Mouse (Mus musculus): ENCODE measurements around the gene Pmel. TPM values are rescaled to one million over a fixed set of nuclear protein-coding genes. Genes with fewer than 3 reads are reported as not detected.
"Not testable (repeated sequence)": the region's sequence is repeated elsewhere in the genome, so short reads cannot be mapped to it uniquely, and the experiment has no call there.

Pmel gene
- polyA plus RNA-seq, 1 experiment from 2014 or later: 2.5 TPM

GRCm38 (mm10) chr10:128704491-128705316 lies 709 bp downstream of the Pmel start, which contains the start of gene Cdk2:
Gene Cdk2, minus strand, starts transcription at chr10:128705031.
- under 1% methylated on average over 62 of the region's 62 CpGs for WGBS
- ATAC-seq (replicated peaks; ENCODE audit: insufficient number of reproducible peaks, insufficient read depth, low FRiP score, low read depth): peak; percentile 92

DNA sequence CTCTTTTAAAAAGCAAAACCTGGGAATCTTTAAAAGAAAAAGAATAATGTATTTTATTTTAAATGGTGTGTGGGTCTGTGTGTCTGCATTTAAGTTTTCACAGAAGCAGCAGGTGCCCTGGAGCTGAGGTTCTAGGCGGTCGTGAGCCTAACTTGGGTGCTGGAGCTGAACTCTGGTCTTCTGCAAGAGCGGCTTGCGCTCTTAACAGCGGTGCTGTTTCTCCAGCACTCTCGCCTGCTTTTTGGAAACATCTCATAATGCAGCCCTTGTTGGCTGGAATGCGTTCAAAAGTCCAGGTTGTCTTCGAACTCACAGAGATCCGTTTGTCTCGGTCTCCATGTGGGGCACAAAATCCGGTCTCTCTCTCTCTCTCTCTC lies 1.3 kb downstream of the Pmel start:
- H3K4me3 ChIP-seq: peak overlapping the region; percentile 81
- H3K27me3 ChIP-seq: no peaks in the 10 kb centered on the region
- 12% methylated on average over 11 of the region's 11 CpGs for WGBS
- H3K9ac ChIP-seq: peak overlapping the region; percentile 66
- no peaks in the 10 kb centered on the region for H3K9me3 ChIP-seq (replicated peaks)
- peaks cover 25% of the 10 kb centered on the region for H3K4me1 ChIP-seq (replicated peaks)
- peaks cover 16% of the 10 kb centered on the region for H3K36me3 ChIP-seq
- peak overlapping the region; percentile 74 for H3K4me2 ChIP-seq
- ATAC-seq (replicated peaks; ENCODE audit: insufficient number of reproducible peaks, insufficient read depth, low FRiP score, low read depth): no peak
- H3K27ac ChIP-seq: peak overlapping the region; percentile 61

More at GRCm38 (mm10) chr10:128704491-128705316, 709 bp downstream of the Pmel start, which contains the start of gene Cdk2:
- peak within 1 kb of the TSS; percentile 98 for H3K27ac ChIP-seq
- H3K4me1 ChIP-seq (replicated peaks): peaks cover 27% of the 10 kb centered on the region
- no peaks in the 10 kb centered on the region for H3K27me3 ChIP-seq
- H3K9me3 ChIP-seq (replicated peaks): no peaks in the 10 kb centered on the region
- H3K4me3 ChIP-seq: peak within 1 kb of the TSS; percentile 81
- peak within 1 kb of the TSS; percentile 74 for H3K4me2 ChIP-seq
- peak within 1 kb of the TSS; percentile 81 for H3K9ac ChIP-seq
- H3K36me3 ChIP-seq: peaks cover 16% of the 10 kb centered on the region

GRCm38 (mm10) chr10:128711318-128711717 lies 7.3 kb downstream of the Pmel start:
- H3K9me3 ChIP-seq (replicated peaks); H3K27me3 ChIP-seq: not testable (repeated sequence)
- WGBS: 87% methylated on average over 7 of the region's 7 CpGs

DNA sequence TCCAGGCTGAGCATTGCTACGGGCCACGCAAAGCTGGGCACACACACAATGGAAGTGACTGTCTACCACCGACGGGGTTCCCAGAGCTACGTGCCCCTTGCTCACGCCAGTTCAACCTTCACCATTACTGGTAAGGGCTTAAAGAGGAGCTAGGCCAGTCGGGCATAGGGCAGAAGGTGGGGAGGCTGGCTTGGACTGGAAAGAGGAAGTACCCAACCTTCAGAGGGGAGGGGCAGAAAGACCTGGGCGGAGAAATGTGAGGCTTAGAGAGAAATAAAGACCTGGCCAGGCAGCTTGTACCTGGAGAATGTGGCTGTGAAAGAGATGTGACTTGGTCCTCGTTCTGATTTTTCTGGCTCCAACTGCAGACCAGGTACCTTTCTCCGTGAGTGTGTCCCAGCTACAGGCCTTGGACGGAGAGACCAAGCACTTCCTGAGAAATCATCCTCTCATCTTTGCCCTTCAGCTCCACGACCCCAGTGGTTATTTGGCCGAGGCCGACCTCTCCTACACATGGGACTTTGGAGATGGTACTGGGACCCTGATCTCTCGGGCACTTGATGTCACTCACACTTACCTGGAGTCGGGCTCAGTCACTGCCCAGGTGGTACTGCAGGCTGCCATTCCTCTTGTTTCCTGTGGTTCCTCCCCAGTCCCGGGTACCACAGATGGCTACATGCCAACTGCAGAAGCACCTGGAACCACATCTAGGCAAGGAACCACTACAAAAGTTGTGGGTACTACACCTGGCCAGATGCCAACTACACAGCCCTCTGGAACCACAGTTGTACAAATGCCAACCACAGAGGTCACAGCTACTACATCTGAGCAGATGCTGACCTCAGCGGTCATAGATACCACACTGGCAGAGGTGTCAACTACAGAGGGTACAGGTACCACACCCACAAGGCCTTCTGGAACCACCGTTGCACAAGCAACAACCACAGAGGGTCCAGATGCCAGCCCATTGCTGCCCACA lies 11.9 kb downstream of the Pmel start:
- no peak overlapping the region for H3K4me3 ChIP-seq
- H3K4me2 ChIP-seq: no peak overlapping the region
- no peak overlapping the region for H3K9ac ChIP-seq
- H3K36me3 ChIP-seq: no peaks in the 10 kb centered on the region
- ATAC-seq (replicated peaks; ENCODE audit: insufficient number of reproducible peaks, insufficient read depth, low FRiP score, low read depth): 0 out of 2 replicates have a peak, but pooled peaks have one; percentile 47
- 79% methylated on average over 19 of the region's 19 CpGs for WGBS
- H3K27ac ChIP-seq: no peak overlapping the region
- no peaks in the 10 kb centered on the region for H3K9me3 ChIP-seq (replicated peaks)
- H3K27me3 ChIP-seq: no peaks in the 10 kb centered on the region
- H3K4me1 ChIP-seq (replicated peaks): no peaks in the 10 kb centered on the region

More at GRCm38 (mm10) chr10:128711318-128711717, 7.3 kb downstream of the Pmel start:
- not testable (repeated sequence) for H3K4me3 ChIP-seq; H3K27ac ChIP-seq; H3K9ac ChIP-seq; H3K4me1 ChIP-seq (replicated peaks); H3K36me3 ChIP-seq; ATAC-seq (replicated peaks; ENCODE audit: insufficient number of reproducible peaks, insufficient read depth, low FRiP score, low read depth); H3K4me2 ChIP-seq

DNA sequence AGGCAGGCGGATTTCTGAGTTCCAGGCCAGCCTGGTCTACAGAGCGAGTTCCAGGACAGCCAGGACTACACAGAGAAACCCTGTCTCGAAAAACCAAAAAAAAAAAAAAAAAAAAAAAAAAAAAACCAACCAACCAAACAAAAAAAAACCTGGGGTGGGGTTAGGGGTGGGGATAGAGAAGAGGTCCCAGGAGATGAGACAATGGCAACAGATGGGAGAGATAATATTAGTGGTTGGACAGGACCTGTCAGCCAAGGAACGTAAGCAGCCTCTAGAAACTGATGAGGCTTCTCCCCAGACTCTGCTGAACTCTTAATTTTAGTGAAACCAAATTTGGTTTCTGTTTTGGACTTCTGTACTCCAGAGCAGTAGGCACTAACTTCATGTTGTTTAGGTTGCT lies 21.5 kb downstream of the Pmel start:
- WGBS: 73% methylated on average over 4 of the region's 4 CpGs
- not testable (repeated sequence) for H3K27me3 ChIP-seq; H3K27ac ChIP-seq; H3K9ac ChIP-seq; H3K4me1 ChIP-seq (replicated peaks); H3K4me3 ChIP-seq; H3K9me3 ChIP-seq (replicated peaks); H3K4me2 ChIP-seq; ATAC-seq (replicated peaks; ENCODE audit: insufficient number of reproducible peaks, insufficient read depth, low FRiP score, low read depth); H3K36me3 ChIP-seq

GRCm38 (mm10) chr10:128728059-128728458 lies 24.1 kb downstream of the Pmel start:
- no peak for ATAC-seq (replicated peaks; ENCODE audit: insufficient number of reproducible peaks, insufficient read depth, low FRiP score, low read depth)
- WGBS: 80% methylated on average over 5 of the region's 5 CpGs
- H3K4me2 ChIP-seq: no peak overlapping the region

DNA sequence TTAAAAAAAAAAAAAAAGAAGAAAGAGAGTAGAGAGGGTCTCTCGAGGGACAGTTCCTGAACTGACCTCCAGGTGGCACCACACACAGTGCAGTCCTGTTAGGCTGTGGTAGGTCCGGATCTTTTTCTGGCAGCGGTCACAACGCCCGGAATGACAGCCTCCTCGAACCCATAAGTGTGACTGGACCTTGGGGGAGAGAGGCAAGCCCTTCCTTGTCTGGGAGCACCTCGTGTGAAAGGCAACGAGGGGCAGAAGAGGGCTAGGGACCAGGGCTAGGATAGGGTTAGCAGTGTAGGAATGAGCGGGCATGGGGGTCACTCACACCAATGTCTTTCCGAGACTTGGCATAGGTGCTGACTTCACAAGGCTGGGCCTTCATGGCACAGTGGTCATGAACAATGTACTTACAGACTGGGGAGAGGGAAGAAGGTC lies 27.0 kb downstream of the Pmel start:
- WGBS: 16% methylated on average over 10 of the region's 10 CpGs
- Histone ChIP-seq H3K9ac (0 out of 2 replicates have a peak overlapping the region, but pooled peaks have one; percentile 14), H3K4me3 (0 out of 2 replicates have a peak overlapping the region, but pooled peaks have one; percentile 5), H3K36me3 (no peaks in the 10 kb centered on the region; the same call in 1 of the 2 replicates), H3K4me2 (peak overlapping the region; percentile 48; the same call in 1 of the 2 replicates), H3K27me3 (no peaks in the 10 kb centered on the region), H3K4me1 (replicated peaks) (peaks cover 2% of the 10 kb centered on the region; the same call in 1 of the 2 replicates), H3K27ac (no peak overlapping the region), H3K9me3 (replicated peaks) (no peaks in the 10 kb centered on the region)
- ATAC-seq (replicated peaks; ENCODE audit: insufficient number of reproducible peaks, insufficient read depth, low FRiP score, low read depth): 0 out of 2 replicates have a peak, but pooled peaks have one; percentile 53

More at GRCm38 (mm10) chr10:128728059-128728458, 24.1 kb downstream of the Pmel start:
- no peak overlapping the region for H3K4me3 ChIP-seq
- H3K4me1 ChIP-seq (replicated peaks): peaks cover 2% of the 10 kb centered on the region; the same call in 1 of the 2 replicates
- H3K9me3 ChIP-seq (replicated peaks): no peaks in the 10 kb centered on the region
- no peak overlapping the region for H3K9ac ChIP-seq
- no peaks in the 10 kb centered on the region; the same call in 1 of the 2 replicates for H3K36me3 ChIP-seq
- H3K27ac ChIP-seq: no peak overlapping the region
- H3K27me3 ChIP-seq: no peaks in the 10 kb centered on the region

GRCm38 (mm10) chr10:128731992-128732391 lies 28.0 kb downstream of the Pmel start:
- Histone ChIP-seq H3K27me3 (no peaks in the 10 kb centered on the region), H3K4me3 (no peak overlapping the region), H3K27ac (no peak overlapping the region), H3K9me3 (replicated peaks) (no peaks in the 10 kb centered on the region), H3K4me1 (replicated peaks) (peaks cover 2% of the 10 kb centered on the region; the same call in 1 of the 2 replicates), H3K4me2 (no peak overlapping the region), H3K9ac (no peak overlapping the region), H3K36me3 (no peaks in the 10 kb centered on the region; the same call in 1 of the 2 replicates)
- ATAC-seq (replicated peaks; ENCODE audit: insufficient number of reproducible peaks, insufficient read depth, low FRiP score, low read depth): no peak

- Histone ChIP-seq H3K4me3 (peak overlapping the region; percentile 35), H3K9me3 (replicated peaks) (no peaks in the 10 kb centered on the region), H3K4me2 (peak overlapping the region; percentile 48), H3K4me1 (replicated peaks) (peaks cover 1% of the 10 kb centered on the region), H3K27me3 (no peaks in the 10 kb centered on the region), H3K9ac (no peak overlapping the region), H3K27ac (no peak overlapping the region), H3K36me3 (no peaks in the 10 kb centered on the region; the same call in 1 of the 2 replicates)
- WGBS: 8% methylated on average over 15 of the region's 15 CpGs
- ATAC-seq (replicated peaks; ENCODE audit: insufficient number of reproducible peaks, insufficient read depth, low FRiP score, low read depth): 0 out of 2 replicates have a peak, but pooled peaks have one; percentile 50
These were observed 33.4 kb downstream of the Pmel start for GRCm38 (mm10) chr10:128737435-128737834.

- H3K9me3 ChIP-seq (replicated peaks): no peaks in the 10 kb centered on the region
- H3K36me3 ChIP-seq: no peaks in the 10 kb centered on the region
- peaks cover 24% of the 10 kb centered on the region for H3K4me1 ChIP-seq (replicated peaks)
- H3K27ac ChIP-seq: no peak overlapping the region
- ATAC-seq (replicated peaks; ENCODE audit: insufficient number of reproducible peaks, insufficient read depth, low FRiP score, low read depth): no peak
- no peak overlapping the region for H3K9ac ChIP-seq
- H3K4me3 ChIP-seq: no peak overlapping the region
- no peaks in the 10 kb centered on the region for H3K27me3 ChIP-seq
- 40% methylated on average over 2 of the region's 2 CpGs for WGBS
- no peak overlapping the region for H3K4me2 ChIP-seq
These were observed 36.3 kb downstream of the Pmel start for GRCm38 (mm10) chr10:128740296-128740695.

DNA sequence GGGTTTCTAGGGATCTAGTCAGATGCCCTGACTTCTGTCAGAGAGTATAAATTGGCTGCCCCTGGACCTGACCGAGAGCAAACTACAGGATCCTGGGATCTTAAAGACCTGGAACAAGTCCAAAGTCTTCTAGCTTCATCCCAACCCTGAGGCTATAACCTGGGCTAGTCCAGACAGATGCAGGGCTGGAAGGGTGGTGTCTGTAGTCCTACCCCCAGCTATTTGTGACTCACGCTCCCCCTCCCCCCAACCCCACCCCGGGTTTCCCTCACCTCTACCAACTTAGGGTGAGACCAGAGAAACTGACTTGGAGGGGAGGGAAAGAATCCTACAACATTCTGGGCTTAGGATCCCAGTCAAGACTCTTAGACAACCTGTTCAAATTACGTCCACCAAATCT lies 38.6 kb downstream of the Pmel start:
- Histone ChIP-seq H3K36me3 (no peaks in the 10 kb centered on the region), H3K4me3 (peak overlapping the region; percentile 66), H3K4me2 (peak overlapping the region; percentile 88), H3K9me3 (replicated peaks) (no peaks in the 10 kb centered on the region), H3K9ac (peak overlapping the region; percentile 68), H3K4me1 (replicated peaks) (peaks cover 25% of the 10 kb centered on the region), H3K27ac (no peak overlapping the region), H3K27me3 (no peaks in the 10 kb centered on the region)
- ATAC-seq (replicated peaks; ENCODE audit: insufficient number of reproducible peaks, insufficient read depth, low FRiP score, low read depth): no peak
- WGBS: 25% methylated on average over 4 of the region's 4 CpGs

Measured in heart, embryonic 15.5 days (tissue).